Comparison of ENCODE assay signal across 17 mouse cellular contexts in the genomic region with DNA sequence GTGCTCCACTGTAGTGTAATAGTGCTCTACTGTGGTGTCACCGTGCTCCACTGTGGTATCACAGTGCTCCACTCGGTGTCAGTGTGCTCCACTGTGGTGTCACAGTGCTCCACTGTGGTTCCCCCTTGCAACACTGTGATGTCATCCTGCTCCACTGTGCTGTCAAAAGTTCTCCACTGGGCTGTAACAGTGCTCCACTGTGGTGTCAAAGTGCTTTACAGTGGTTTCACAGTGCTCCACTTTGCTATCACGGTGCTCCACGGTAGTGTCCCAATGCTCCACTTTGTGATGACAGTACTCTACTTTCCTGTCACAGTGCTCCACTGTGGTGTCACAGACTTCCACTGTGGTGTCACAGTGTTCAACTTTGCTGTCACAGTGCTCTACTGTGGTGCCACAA.
A peak's percentile ranks its signal among the peaks of the same experiment; 100 is the strongest.
DNase-seq lines count a peak whose midpoint lies in the region; ATAC-seq lines count a peak whose summit lies in the region.
"Had no signal": no experiment of that assay in that cellular context is flagged by ENCODE, and none has a peak within 500 bp of the region (broad histone marks: within the 10 kb centered on the region; RNA-seq: fewer than 3 reads in every experiment).

No protein-coding gene starts in this region.

- peak; percentile 2 for DNase-seq in heart, postnatal 4 days
- no peak for DNase-seq in liver, embryonic 13.5 days
- peak; percentile 26 for DNase-seq in testis, postnatal 10 days (ENCODE audit: low spot score)
- DNase-seq in testis, postnatal 14 days (ENCODE audit: low spot score): no peak
- no peak for DNase-seq in kidney, adult 11 months
- DNase-seq: adrenal gland, adult 8-10 months; cerebellum, adult 11 months; kidney, adult 9 months; kidney, postnatal 4 days; lung, embryonic 14.5 days; right cerebral cortex, postnatal 14 days had no signal

- ATAC-seq in heart, embryonic 12.5 days (ENCODE audit: insufficient number of reproducible peaks, low FRiP score): no peak
- 0 out of 2 replicates have a peak, but pooled peaks have one; percentile 10 for ATAC-seq in liver, embryonic 13.5 days (ENCODE audit: low read depth)
- no peak for ATAC-seq in liver, embryonic 12.5 days
- ATAC-seq in neural tube, embryonic 14.5 days (ENCODE audit: low read depth): peak; percentile 19; the same call in 1 of the 2 replicates
- ATAC-seq: forebrain, embryonic 16.5 days had no signal

- no peaks in the 10 kb centered on the region for H3K4me1 ChIP-seq in heart, embryonic 12.5 days (replicated peaks)
- H3K4me1 ChIP-seq in liver, embryonic 13.5 days (replicated peaks): no peaks in the 10 kb centered on the region
- H3K4me1 ChIP-seq in liver, embryonic 12.5 days: no peaks in the 10 kb centered on the region
- H3K4me1 ChIP-seq in neural tube, embryonic 14.5 days (ENCODE audit: control insufficient read depth, insufficient read depth, low read length): no peaks in the 10 kb centered on the region
- H3K4me1 ChIP-seq: hindbrain, embryonic 15.5 days; limb, embryonic 15.5 days had no signal

- H3K36me3 ChIP-seq in heart, embryonic 12.5 days: no peaks in the 10 kb centered on the region
- no peaks in the 10 kb centered on the region for H3K36me3 ChIP-seq in liver, embryonic 13.5 days
- no peaks in the 10 kb centered on the region for H3K36me3 ChIP-seq in liver, embryonic 12.5 days
- no peaks in the 10 kb centered on the region for H3K36me3 ChIP-seq in neural tube, embryonic 14.5 days (ENCODE audit: control insufficient read depth, insufficient read depth, low read length)
- H3K36me3 ChIP-seq: hindbrain, embryonic 15.5 days; limb, embryonic 15.5 days had no signal

- H3K9ac ChIP-seq in heart, embryonic 12.5 days: no peak overlapping the region
- H3K9ac ChIP-seq in liver, embryonic 13.5 days: no peak overlapping the region
- no peak overlapping the region for H3K9ac ChIP-seq in liver, embryonic 12.5 days
- H3K9ac ChIP-seq in neural tube, embryonic 14.5 days (replicated peaks; ENCODE audit: low read depth, low read length): no peak overlapping the region
- H3K9ac ChIP-seq: hindbrain, embryonic 15.5 days; limb, embryonic 15.5 days; lung, embryonic 14.5 days had no signal

- no peaks in the 10 kb centered on the region for H3K27me3 ChIP-seq in heart, embryonic 12.5 days (replicated peaks)
- H3K27me3 ChIP-seq in liver, embryonic 13.5 days: no peaks in the 10 kb centered on the region
- no peaks in the 10 kb centered on the region for H3K27me3 ChIP-seq in liver, embryonic 12.5 days (replicated peaks)
- no peaks in the 10 kb centered on the region for H3K27me3 ChIP-seq in neural tube, embryonic 14.5 days (ENCODE audit: control insufficient read depth, insufficient read depth, low read length)
- H3K27me3 ChIP-seq: hindbrain, embryonic 15.5 days; limb, embryonic 15.5 days had no signal

- 83% methylated on average over 4 of the region's 4 CpGs for WGBS in heart, embryonic 12.5 days
- 74% methylated on average over 4 of the region's 4 CpGs for WGBS in liver, embryonic 13.5 days (ENCODE audit: insufficient replicate concordance)
- WGBS in liver, embryonic 12.5 days (ENCODE audit: insufficient replicate concordance): 83% methylated on average over 4 of the region's 4 CpGs
- WGBS in neural tube, embryonic 14.5 days: 95% methylated on average over 4 of the region's 4 CpGs

- H3K9me3 ChIP-seq in heart, embryonic 12.5 days (replicated peaks): no peaks in the 10 kb centered on the region
- H3K9me3 ChIP-seq in liver, embryonic 13.5 days (replicated peaks): 0 out of 2 replicates have a peak, but pooled peaks cover 2% of the 10 kb centered on the region
- no peaks in the 10 kb centered on the region for H3K9me3 ChIP-seq in liver, embryonic 12.5 days (replicated peaks)
- no peaks in the 10 kb centered on the region for H3K9me3 ChIP-seq in neural tube, embryonic 14.5 days (ENCODE audit: control insufficient read depth, low read length)
- H3K9me3 ChIP-seq: hindbrain, embryonic 15.5 days; limb, embryonic 15.5 days had no signal

- no peak overlapping the region for H3K4me3 ChIP-seq in heart, embryonic 12.5 days
- no peak overlapping the region for H3K4me3 ChIP-seq in liver, embryonic 13.5 days (replicated peaks)
- no peak overlapping the region for H3K4me3 ChIP-seq in liver, embryonic 12.5 days
- no peak overlapping the region for H3K4me3 ChIP-seq in neural tube, embryonic 14.5 days (ENCODE audit: low read depth, low read length)
- H3K4me3 ChIP-seq: hindbrain, embryonic 15.5 days; limb, embryonic 15.5 days had no signal

- no peak overlapping the region for H3K4me2 ChIP-seq in heart, embryonic 12.5 days
- H3K4me2 ChIP-seq in liver, embryonic 13.5 days: no peak overlapping the region
- no peak overlapping the region for H3K4me2 ChIP-seq in liver, embryonic 12.5 days
- no peak overlapping the region for H3K4me2 ChIP-seq in neural tube, embryonic 14.5 days (ENCODE audit: low read depth, low read length)
- H3K4me2 ChIP-seq: hindbrain, embryonic 15.5 days; limb, embryonic 15.5 days; lung, embryonic 14.5 days had no signal

- no peak overlapping the region for H3K27ac ChIP-seq in heart, embryonic 12.5 days (ENCODE audit: poor library complexity, severe bottlenecking)
- H3K27ac ChIP-seq in liver, embryonic 13.5 days: no peak overlapping the region
- no peak overlapping the region for H3K27ac ChIP-seq in liver, embryonic 12.5 days
- no peak overlapping the region for H3K27ac ChIP-seq in neural tube, embryonic 14.5 days (ENCODE audit: low read depth, low read length)
- H3K27ac ChIP-seq: hindbrain, embryonic 15.5 days; limb, embryonic 15.5 days had no signal

Comparison
In these comparisons a context has a peak if more than half of its experiments do, and no peak if none do; other contexts are left out.
1. DNase-seq: peak in heart, postnatal 4 days (single experiment) and testis, postnatal 10 days (single experiment); none in liver, embryonic 13.5 days (single experiment), testis, postnatal 14 days (single experiment) and kidney, adult 11 months (single experiment).
2. ATAC-seq: peak in liver, embryonic 13.5 days (single experiment) and neural tube, embryonic 14.5 days (single experiment); none in heart, embryonic 12.5 days (single experiment) and liver, embryonic 12.5 days (single experiment).